ENCODE assay signal across 10 mouse cellular contexts in genomic region chr7:110318971-110319519, GRCm38 (mm10).
DNase-seq lines count a peak whose midpoint lies in the region; ATAC-seq and TF ChIP-seq lines count a peak whose summit lies in the region.
"Had no signal": no experiment of that assay in that cellular context is flagged by ENCODE, and none has a peak within 500 bp of the region (broad histone marks: within the 10 kb centered on the region; RNA-seq: fewer than 3 reads in every experiment).

No protein-coding gene starts in this region.

- no peak overlapping the region for H3K9ac ChIP-seq in heart, postnatal 0 days (replicated peaks; ENCODE audit: low read depth, low read length)
- H3K9ac ChIP-seq: hindbrain, embryonic 12.5 days had no signal

- no peak overlapping the region for H3K4me3 ChIP-seq in heart, postnatal 0 days (ENCODE audit: low read depth, low read length)
- H3K4me3 ChIP-seq: hindbrain, embryonic 12.5 days had no signal

- WGBS in heart, postnatal 0 days = 20% methylated on average over 6 of the region's 6 CpGs

- no peak for TF ChIP-seq POLR2A in brain, embryonic 14.5 days (IDR thresholded peaks at IDR 0.05; ENCODE audit: borderline replicate concordance, extremely low read depth, insufficient read depth, insufficient read length, poor library complexity, severe bottlenecking)

- TF ChIP-seq CTCF in brain, embryonic 14.5 days (IDR thresholded peaks at IDR 0.05; ENCODE audit: borderline replicate concordance, extremely low read depth, insufficient read depth, insufficient read length) = no peak
- TF ChIP-seq CTCF in heart, postnatal 0 days (IDR thresholded peaks at IDR 0.05; ENCODE audit: low read depth) = no peak

- peak; percentile 89 for ATAC-seq in heart, postnatal 0 days (ENCODE audit: insufficient read depth, low read depth)
- ATAC-seq in monocyte, adult 5-6 weeks (replicated peaks; ENCODE audit: insufficient number of reproducible peaks, low FRiP score, low TSS enrichment, poor library complexity, severe bottlenecking) = no peak

- peaks cover 69% of the 10 kb centered on the region for H3K36me3 ChIP-seq in heart, postnatal 0 days (replicated peaks; ENCODE audit: control insufficient read depth, insufficient read depth, low read length)

- H3K4me1 ChIP-seq in heart, postnatal 0 days (ENCODE audit: control insufficient read depth, insufficient read depth) = 0 out of 2 replicates have a peak, but pooled peaks cover 5% of the 10 kb centered on the region
- H3K4me1 ChIP-seq: hindbrain, embryonic 12.5 days had no signal

- H3K27ac ChIP-seq in heart, postnatal 0 days (ENCODE audit: low read depth) = peak overlapping the region; percentile 24
- H3K27ac ChIP-seq: hindbrain, embryonic 12.5 days had no signal

- 0 out of 2 replicates have a peak, but pooled peaks cover 10% of the 10 kb centered on the region for H3K9me3 ChIP-seq in heart, postnatal 0 days (replicated peaks; ENCODE audit: control insufficient read depth, low read length)
- H3K9me3 ChIP-seq: hindbrain, embryonic 12.5 days had no signal

- no peaks in the 10 kb centered on the region for H3K27me3 ChIP-seq in heart, postnatal 0 days (ENCODE audit: control insufficient read depth, insufficient read depth, low read length)
- H3K27me3 ChIP-seq: hindbrain, embryonic 12.5 days had no signal

- DNase-seq in gastrocnemius, postnatal 10 days = peak; percentile 42
- DNase-seq in gastrocnemius, adult 18-20 months (ENCODE audit: low spot score) = no peak
- DNase-seq in 416B (ENCODE audit: low read depth) = peak; percentile 11
- peak; percentile 63 for DNase-seq in brain, embryonic 14.5 days (ENCODE audit: low read depth)
- peak; percentile 68 for DNase-seq in heart, postnatal 0 days (ENCODE audit: low spot score)
- no peak for DNase-seq in layer of hippocampus, adult 9-11 months
- no peak for DNase-seq in thymus, adult 18-20 months
- DNase-seq: kidney, postnatal 10 days had no signal

- no peak overlapping the region for H3K4me2 ChIP-seq in heart, postnatal 0 days (ENCODE audit: low read depth, low read length)
- H3K4me2 ChIP-seq: hindbrain, embryonic 12.5 days had no signal

- TF ChIP-seq EP300 in heart, postnatal 0 days (IDR thresholded peaks at IDR 0.05; ENCODE audit: low read depth) = no peak

Comparison
In these comparisons a context has a peak if more than half of its experiments do, and no peak if none do; other contexts are left out.
1. DNase-seq: peak in gastrocnemius, postnatal 10 days (single experiment), 416B (single experiment), brain, embryonic 14.5 days (single experiment) and heart, postnatal 0 days (single experiment); none in gastrocnemius, adult 18-20 months (single experiment), layer of hippocampus, adult 9-11 months (single experiment) and thymus, adult 18-20 months (0 of 2).